Mouse (Mus musculus) mesoderm, embryonic 11.5 days (tissue): Measurements from ENCODE around the gene Catsperg1.
A peak's percentile ranks its signal among the peaks of the same experiment; 100 is the strongest.
"Not testable (repeated sequence)": the region's sequence is repeated elsewhere in the genome, so short reads cannot be mapped to it uniquely, and the experiment has no call there.

Experiments used
- DNase-seq: peaks from one replicate; pipeline ENCODE4 v3.0.0-alpha.2; 2012; ENCODE audit warnings: low read depth, low spot score

The Catsperg1 gene

DNA sequence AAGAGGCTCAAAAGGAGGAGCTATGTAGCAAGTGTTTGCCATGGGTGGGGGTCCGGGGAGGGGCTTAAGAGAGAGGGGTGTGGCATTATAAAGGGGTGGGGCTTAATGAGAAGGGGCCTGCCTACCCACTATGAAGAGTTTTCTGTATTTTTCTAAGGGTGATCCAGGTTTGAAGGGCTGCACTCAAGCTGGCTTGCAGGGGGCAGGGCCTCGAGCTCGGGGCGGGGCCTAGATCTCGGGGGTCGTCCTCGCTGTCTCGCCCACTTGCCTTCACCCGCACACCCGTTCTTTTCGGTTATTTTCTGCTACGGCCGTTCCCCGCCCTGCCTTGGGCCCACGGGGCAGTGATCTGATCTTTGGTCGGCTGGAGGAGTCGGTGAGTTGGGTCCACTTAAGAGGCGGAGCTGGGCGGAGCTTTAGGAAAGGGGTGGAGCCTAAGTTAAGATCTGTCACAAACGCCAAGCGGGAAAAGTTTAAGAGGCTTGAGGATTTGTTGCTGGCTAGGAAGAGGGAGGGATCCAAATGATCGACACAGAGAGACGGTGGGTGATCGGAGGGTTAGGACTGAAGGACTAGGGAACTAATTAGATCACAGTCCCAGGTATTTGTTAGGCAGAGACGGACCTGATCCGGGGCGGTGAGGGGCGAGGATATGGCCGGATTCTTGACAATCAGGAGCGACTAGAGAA, 43.6 kb downstream of the Catsperg1 start, which contains the start of the genes Ggn and Spred3:
Ggn (plus strand) TSS at position 145 of the 689 bp plus-strand sequence.
Spred3 (minus strand) TSS at position 346 of the 689 bp plus-strand sequence.
- DNase-seq: peak; percentile 73

DNA sequence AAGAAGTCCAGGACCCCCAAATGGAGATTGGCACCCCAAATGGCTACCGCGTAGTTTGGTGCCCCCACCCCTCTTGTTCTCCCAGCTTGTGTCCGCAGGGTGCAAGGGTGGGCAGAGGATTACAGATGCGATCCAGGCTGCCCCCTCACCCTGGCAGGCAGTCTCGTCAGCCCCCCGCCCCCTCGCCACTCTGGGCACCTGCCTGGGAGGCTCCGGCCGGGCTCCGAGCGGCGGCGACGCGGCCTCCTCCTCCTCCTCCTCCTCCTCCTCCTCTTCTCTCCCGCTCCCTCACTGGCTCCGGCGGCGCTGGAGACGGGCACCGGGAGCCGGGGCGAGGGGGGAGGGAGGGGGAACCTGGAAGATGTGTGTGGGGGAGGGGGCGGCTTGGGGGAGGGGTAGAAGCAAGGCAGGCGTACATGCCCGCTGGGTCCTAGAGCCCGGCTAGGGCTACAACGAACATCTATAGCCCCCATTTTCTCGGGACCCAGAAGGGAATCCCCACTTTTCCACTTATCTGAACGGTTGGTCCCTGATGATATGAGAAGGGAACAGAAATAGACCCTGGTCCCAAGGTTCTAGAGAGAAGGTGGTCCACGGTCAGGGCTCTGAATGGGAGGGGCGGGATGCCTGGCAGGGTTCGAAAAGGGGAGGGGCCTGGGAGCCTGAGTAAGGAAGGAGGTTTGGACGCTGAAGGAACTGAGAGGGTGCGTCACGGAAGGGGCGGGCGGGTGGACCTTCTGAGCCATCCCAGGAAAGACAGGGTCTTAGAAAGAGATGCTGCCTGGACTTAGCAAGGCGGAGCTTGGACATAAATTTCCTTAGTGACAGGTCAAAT, 44.4 kb downstream of the Catsperg1 start:
- peak; percentile 90 for DNase-seq

DNA sequence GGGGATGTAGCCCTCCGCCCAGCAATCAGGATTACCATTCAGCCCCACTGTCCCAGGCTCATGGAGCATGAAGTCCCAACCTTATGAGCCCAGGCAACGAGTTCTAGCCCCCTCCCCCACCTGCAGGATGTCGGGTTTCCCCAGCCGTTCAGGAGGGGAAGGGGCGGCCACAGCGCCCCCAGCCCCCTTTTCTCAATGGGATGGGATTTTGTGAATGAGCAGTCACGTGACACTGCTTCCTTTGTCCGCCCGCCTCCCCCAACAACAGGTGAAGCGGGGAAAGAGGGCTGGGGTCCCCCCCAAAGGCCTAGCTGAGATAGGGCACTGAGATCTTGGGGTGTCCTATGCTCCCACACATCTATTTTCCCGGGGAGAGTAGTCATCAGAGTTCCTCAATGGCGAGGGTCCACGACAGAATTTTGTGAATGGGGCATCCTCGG, 45.0 kb downstream of the Catsperg1 start:
- DNase-seq: peak; percentile 61

DNA sequence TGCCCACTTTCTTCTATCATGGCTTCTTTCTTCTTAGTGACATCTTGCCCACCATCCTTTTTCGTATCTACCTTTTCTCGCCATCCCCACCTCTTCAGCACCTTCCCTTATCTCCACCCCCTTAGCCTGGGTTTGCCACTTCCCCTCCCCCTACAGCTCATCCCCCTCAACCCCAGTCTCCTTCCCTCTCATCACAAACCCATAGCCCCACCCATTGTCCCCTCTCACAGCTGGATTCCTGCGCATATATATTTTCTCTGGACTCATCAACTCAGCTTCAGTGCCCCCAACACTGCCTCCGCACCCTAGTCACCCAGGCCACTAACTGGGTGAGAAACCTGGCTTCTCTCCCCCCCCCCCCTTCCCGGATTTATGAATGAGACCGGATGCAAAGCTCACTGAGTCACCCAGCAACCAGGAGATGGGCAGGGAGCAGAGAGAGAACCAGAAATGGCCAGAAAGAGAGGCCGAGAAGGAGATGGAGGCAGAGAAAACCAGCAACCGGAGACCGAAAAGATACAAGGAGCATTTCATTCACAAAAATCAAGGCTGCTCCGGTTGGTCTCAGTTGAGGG, 45.6 kb downstream of the Catsperg1 start:
- DNase-seq: no peak

DNA sequence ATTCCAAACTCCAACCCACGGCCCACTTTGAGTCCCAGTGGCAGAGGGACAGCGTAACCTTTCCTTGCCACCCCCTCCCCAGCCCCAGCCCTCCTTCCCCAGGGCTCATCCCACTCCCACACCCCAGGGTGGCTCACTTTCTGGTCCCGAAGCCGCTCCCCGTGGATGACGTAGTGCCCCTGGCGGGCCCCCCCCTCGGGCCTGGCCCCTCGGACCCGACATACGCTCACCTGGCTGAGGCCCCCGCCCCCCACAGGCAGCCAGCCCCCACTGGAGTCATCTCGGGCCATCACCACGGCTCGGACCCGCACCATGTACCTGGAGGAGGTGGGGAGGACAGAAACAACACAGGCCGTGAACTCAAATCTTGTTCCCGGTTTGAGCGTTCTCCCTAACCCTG, 46.2 kb downstream of the Catsperg1 start:
- DNase-seq: no peak

DNA sequence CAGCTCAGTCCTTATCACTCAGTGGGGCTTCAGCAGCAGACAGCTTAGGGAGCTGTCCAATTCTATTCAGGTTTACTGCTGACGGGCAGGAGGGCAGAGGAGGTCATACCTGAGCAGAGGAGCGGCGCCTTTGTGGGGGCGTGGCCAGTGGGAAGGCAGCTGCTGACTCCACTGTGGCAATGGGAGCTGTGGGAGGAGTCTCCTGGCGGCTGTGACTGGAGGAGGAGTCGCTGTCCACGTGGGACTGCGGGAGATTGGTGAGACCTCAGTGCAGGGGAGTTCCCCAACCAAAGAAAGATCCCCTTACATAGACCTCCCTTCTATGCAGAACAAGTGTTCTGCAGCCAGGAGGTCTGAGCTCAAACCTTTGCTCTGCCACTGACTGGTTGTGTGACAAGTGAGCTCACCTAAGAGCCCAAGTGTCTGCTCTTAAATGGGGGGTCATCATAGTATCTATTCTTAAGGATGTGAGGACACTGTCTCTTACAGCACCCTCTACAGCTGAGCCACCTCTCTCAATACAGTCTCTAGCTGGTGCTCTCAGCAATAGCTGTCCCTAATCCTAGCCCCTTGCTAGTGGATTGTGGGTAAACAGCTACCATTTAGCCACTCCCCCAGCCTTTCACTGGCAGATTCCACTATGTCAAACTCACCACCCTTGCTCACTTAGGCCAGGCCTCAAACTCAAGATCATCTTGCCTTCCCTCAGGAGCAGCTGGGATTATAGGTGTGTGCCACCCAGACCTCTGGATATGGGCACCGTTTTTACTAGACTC, 50.9 kb downstream of the Catsperg1 start:
- DNase-seq: peak; percentile 33

DNA sequence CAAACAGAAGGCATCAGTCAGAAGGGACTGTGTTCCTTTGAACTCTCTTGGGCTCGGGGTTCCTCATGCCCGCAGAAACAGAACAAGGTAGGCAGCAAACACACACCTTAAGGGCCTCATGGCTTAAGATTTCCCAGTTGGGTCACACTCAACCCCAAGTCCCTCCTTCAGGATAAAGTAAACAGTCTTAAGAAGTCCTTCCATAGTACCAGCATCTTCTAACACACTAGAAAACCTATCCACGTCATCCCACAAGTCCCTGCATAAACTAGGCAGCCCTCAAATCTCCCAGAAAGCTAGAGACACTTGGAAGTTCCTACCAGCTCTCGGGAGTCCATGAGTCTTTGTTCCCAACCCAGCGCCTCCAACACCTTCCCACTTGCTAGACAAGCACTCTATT, 51.5 kb downstream of the Catsperg1 start:
- no peak for DNase-seq

DNA sequence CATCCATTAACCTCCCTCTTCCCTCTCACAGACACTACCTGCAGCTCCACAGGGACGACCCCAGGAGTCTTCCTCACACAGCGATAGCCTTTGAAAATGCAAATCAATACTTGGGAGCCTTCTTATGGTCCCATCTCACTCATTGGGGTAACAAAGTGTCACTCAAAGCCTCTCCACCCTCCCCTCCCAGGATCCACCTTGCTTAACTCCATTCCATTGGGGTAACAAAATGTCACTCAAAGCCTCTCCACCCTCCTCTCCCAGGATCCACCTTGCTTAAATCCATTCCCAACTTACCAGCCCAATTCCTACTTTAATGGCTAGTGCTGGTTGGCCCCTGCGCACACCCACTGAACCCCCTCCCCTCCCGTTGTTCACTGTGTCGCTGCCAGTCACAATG, 55.6 kb downstream of the Catsperg1 start:
- no peak for DNase-seq

DNA sequence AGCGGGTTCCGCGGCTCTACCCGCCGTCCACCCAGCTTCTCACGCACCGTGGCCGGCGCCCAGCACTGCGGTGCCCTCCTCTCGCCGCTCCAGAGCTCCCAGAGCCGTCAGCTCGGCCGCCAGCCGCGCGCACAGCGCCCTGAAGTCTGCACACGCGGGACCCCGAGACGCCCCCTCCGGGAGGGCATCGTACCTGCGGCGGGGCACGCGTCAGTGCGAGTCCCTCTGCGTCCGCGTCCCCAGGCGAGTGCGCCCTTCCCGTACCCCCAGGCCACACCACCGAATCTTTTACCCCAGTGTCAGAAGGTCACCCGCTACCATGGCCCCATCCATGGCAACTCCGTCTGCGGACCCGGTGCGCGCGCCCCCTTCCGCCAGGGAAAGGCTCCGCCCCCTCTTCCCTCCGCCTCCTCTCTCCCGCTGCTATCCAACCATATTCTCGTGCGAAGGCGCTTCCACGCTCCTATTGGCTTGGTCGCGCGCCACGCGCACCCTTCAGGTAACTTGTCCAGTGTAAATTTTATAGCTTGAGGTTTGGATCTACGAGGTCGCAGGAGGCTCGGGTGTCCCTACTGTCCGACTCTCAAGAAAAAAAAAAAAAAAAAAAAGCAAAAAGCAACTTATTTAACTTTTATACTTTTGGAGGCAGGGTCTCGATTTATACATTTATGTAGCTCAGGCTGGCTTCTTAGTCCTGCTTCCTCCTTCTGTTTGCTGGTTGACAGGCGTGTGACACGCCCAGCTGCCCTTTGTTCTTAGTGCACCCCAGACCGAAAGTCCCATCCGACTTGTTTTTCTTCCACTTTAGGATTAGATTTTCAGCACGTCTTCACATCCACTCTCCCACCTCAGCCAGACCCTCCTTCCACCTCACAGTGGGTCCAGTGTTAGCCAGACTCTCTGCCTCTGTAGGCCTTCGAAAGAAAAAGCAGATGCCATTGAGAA, 57.7 kb downstream of the Catsperg1 start, which contains the start of gene Fam98c:
Fam98c (minus strand) TSS at position 397 of the 945 bp plus-strand sequence.
- DNase-seq: peak; percentile 86

DNA sequence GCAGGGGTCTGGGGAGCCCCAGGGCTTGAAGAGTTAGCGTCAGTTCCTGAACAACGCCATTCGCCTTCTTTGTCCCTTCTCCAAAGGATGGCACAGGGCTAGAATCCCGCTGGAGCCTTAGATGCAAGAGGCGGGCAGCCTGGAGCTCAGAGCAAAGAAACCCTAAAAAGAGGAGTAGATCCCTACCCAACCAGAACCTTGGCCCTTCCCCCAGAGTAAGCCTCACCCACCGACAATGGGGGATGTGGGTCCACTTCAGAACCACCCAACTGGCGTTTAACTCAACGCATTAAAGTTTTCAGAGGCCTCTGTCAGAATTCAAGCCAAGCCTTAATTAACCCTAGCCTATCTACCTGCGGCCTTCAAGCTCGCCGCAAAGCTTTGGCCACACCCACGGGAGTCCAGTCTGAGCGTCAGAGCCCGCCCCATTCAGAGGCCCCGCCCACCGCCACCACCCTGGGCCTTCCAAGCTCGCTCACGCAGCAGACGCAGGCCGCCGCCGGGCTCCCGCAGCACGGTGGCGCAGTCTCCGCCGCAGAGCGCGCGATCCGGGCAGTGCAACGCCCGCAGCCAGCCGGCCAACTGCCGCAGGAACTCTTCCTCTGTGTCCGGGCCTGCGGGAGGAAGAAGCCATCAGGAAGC, 58.5 kb downstream of the Catsperg1 start:
- peak; percentile 86 for DNase-seq

DNA sequence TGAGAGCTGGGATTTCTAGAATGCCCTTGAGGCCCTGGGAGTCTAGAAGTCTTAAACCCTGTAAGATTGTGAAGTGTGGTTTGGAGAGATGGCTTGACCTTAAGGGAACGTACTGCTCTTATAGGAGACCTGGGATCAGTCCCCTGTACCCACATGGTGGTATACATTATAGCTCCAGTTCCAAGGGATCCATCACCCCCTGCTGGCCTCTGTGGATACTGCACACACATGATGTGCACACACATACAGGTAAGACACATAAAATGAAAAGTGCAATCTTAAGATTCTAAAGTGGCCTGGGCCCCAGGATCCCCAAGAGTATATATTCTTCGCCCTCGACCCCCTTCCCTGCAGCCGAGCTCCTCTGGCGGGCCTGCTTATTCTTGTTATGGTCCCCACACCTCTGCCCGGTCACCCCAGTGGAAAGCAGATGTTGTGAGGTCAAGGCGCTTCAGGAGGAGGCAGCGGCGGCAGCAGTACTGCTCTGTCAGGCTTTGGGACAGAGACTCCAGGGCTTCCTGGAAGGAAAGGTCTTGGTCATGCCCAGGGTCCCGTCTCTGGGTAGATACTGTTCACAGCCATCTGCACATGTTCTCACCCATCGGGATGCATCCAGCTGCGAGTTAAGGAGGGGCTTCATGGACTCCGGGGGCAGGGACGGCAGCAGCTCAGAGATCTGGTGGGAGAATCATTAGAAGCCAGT, 59.7 kb downstream of the Catsperg1 start:
- DNase-seq: no peak

DNA sequence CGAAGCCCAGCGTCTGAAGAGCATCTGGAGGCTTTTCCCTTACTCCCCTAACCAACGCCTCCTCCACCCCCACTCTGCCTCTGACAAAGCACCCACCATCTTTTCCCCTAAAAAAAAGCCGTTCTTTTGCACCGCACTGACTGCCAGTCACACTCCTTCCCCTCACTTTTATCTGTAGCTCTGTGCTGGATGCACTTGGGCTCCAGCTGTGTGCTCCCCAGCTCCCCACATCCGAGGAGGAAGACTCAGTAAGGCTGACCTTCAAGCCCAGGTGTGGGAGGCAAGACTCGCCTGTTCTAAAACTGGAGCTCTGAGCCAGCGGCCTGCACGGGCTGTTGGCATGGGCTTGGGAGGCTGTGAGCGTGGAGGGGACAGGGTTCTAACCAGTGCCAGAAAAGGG, 62.3 kb downstream of the Catsperg1 start:
- DNase-seq: no peak

DNA sequence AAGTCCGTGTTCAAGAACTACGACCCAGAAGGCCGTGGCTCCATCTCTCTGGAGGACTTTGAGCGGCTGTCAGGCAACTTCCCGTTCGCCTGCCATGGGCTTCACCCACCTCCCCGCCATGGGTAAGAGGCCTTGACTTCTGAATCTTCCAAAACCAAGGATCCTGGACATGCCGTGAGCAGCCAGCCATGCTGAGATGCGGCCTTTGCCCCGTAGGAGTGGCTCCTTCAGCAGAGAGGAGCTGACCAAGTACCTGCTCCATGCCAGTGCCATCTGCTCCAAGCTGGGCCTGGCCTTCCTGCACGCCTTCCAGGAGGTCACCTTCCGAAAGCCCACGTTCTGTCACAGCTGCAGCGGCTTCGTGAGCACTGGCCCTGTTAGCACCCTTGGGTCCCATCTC, 65.1 kb downstream of the Catsperg1 start:
- no peak for DNase-seq

DNA sequence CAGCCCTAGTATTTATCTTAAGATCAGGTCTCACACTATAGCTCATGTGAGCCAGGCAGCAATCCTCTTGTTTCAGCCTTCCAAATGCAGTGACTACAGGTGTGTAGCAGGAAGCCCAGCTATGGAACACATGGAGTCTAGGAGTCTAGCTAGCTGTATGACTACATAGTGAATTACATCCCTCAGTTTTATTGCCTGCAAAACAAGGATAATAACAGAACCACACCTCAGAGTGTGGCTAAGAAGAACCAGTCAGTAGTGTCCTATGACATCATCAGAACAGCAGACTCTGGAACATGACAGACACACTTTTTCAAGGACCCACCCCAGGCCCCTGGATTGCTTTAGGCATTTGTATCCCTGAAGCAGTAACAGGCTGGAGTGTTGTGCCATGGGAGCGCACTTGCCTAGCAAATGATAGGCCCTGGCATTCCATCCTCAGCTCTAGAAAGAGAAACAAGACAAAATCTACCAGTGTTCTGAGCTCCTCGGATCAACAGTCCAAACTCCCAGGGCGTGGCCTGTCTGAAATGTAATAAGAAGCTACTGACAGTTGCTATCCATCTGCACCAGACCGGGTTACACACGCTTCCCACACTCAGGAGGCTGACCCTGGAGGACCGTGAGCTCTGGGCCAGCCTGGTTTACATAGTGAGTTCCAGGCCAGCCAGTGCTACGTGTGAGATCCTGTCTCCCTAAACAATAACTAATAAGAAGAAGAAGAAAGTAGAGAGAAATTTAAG, 67.0 kb downstream of the Catsperg1 start:
- DNase-seq: no peak

DNA sequence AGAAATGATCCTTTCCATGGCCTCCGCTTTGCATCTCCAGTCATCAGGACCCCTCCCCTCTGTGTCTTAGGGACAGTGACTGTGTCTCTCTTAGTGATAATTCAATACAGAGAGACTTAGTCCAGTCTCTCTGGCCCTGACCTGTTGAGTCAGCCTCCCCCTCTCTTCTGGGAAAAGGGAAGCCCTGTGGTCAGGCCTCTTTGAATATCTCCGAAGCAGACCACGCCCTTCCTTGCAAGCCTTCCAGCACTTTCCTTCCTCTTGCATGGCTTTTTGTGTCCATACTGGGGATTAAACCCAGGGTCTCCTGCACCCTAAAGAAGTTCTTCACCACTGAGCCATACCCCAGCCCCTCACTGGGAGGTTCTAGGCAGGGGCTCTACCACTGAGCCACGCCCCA, 69.8 kb downstream of the Catsperg1 start:
- no peak for DNase-seq

DNA sequence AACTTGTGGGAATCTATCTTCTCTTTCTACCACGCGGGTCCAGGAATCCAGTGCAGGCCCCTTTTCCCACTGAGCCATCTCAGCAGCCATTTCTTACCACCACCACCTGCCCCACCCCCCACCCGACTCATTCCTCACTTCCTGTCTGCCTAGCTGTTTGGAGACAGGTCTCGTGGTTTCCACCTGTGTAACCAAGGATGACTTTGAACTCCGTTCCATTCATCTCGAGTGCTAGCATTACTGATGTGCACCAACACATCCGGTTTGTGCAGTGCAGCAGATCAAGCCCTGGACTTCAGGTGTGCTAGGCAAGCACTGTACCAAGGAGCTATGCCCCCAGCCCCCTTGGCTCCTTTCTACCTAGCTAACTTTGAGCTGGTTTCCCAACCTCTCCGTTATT, 72.4 kb downstream of the Catsperg1 start:
- no peak for DNase-seq

DNA sequence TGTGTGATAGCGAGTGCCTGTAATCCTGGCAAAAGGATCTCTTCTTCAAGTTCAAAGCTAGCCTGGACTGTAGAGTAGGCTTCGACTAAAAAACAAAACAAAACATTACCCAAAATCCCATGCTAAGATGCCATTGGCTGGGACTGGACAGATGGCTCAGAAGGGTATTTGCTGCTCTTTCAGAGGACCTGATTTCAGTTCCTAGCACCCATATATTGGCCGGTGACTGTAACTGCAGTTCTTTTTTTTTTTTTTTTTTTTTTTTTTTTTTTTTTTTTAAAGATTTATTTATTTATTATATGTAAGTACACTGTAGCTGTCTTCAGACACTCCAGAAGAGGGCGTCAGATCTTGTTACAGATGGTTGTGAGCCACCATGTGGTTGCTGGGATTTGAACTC, 74.6 kb downstream of the Catsperg1 start:
- DNase-seq: not testable (repeated sequence)

DNA sequence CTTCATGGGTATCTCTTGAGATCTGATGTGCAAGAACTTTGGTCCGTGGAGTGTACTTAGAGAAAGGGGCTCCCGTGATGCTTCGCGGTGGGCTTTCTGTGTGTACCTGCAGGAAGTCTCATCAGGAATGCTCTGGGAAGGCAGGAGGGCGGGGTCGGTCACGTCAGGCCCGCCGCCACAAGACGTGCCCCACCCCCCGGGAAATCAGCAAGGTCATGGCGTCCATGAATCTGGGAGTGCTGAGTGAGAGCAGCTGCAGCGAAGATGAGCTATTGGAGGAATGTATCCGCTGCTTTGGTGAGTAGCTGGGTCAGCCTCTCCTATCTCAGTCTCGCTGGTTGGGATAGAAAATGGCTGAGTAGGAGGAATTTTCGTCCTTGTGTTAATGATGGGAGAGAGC, 76.4 kb downstream of the Catsperg1 start:
- no peak for DNase-seq
